Mouse (Mus musculus) lung, embryonic 14.5 days (tissue): ENCODE results near the gene Homer2. TPM values are rescaled to one million over a fixed set of nuclear protein-coding genes. Genes with fewer than 3 reads are reported as not detected.

Experiments used
- ATAC-seq: fragments of 200-750 bp; cut with Nextera tagmentation; 2 replicates; pipeline ENCODE4 v1.8.0; 2017; ENCODE audit warnings: mild to moderate bottlenecking, moderate TSS enrichment, moderate library complexity; ENCODE audit not compliant: insufficient read depth
- DNase-seq: peaks from one replicate; pipeline ENCODE4 v3.0.0-alpha.2; 2015
- H3K27ac ChIP-seq: fragments of 300-500 bp; sonication (generic); 2 replicates; pipeline ENCODE4 v1.5.1; 2014; ENCODE audit warnings: low read depth, mild to moderate bottlenecking, moderate library complexity
- H3K27me3 ChIP-seq: fragments of 300-500 bp; sonication (generic); 2 replicates; pipeline ENCODE4 v1.6.1; 2014; ENCODE audit warnings: low read length, control low read depth; ENCODE audit not compliant: insufficient read depth
- H3K36me3 ChIP-seq: fragments of 300-500 bp; sonication (generic); 2 replicates; pipeline ENCODE4 v1.6.1; 2014; ENCODE audit warnings: control low read depth; ENCODE audit not compliant: insufficient read depth
- H3K4me1 ChIP-seq: fragments of 300-500 bp; sonication (generic); 2 replicates; pipeline ENCODE4 v1.6.1; 2014; ENCODE audit warnings: antibody characterized with exemption, control low read depth; ENCODE audit not compliant: insufficient read depth
- H3K4me2 ChIP-seq: fragments of 300-500 bp; sonication (generic); 2 replicates; pipeline ENCODE4 v1.6.1; 2014; ENCODE audit warnings: mild to moderate bottlenecking
- H3K4me3 ChIP-seq: fragments of 300-500 bp; sonication (generic); 2 replicates; pipeline ENCODE4 v1.5.1; 2014; ENCODE audit warnings: low read depth, low read length
- H3K9ac ChIP-seq: fragments of 300-500 bp; sonication (generic); 2 replicates; pipeline ENCODE4 v1.6.1; 2014
- H3K9me3 ChIP-seq: fragments of 300-500 bp; sonication (generic); 2 replicates; pipeline ENCODE4 v1.6.1; 2016; ENCODE audit warnings: low read depth, low read length, control low read depth
- CTCF ChIP-seq: IDR thresholded peaks from 2 replicates; pipeline ENCODE4 v1.5.1; 2016; ENCODE audit warnings: antibody characterized with exemption, low read depth
- WGBS: fragments of 180-500 bp; shearing (Covaris S2); extraction: QIAGEN DNeasy Blood & Tissue Kit; methylation state at CpG from one replicate; pipeline ENCODE4 v1.1.7; 2014; 5-methylcytosine and 5-hydroxymethylcytosine counted together
- polyA plus RNA-seq: library from polyadenylated mRNA; unstranded; fragments of >200 nt; fragmentation: Nextera tagmentation; extraction: Ambion mirVana; gene quantifications from 2 replicates; pipeline ENCODE4 v1.2.1, GENCODE M21; 2014

Homer2 gene
- polyA plus RNA-seq, 1 experiment from 2014 or later = 38.2 TPM

DNA sequence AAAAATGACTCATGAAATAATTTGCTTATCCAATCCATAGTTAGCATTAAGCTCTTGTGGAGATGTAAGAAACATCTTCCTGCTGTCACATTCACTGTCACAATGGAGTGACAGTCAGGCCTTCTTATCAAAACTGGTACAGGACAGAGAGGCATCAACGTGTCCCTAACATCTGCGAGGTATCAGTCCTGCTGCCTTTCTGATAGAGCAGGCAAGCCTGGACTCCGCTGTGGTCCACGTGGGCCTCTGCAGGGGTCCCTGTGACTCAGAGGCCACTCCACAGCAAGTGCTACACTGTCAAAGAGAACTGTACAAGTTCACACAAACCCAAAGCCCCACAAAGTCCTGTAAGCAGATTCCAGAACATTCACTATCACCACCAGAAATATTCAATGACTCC lies 101.8 kb downstream of the Homer2 start:
- Histone ChIP-seq H3K4me1 (no peaks in the 10 kb centered on the region), H3K36me3 (0 out of 2 replicates have a peak, but pooled peaks cover 2% of the 10 kb centered on the region), H3K27ac (no peak overlapping the region), H3K9me3 (no peaks in the 10 kb centered on the region), H3K4me3 (no peak overlapping the region), H3K9ac (no peak overlapping the region), H3K4me2 (no peak overlapping the region), H3K27me3 (no peaks in the 10 kb centered on the region)
- DNase-seq (no peak), ATAC-seq (no peak)
- WGBS = 53% methylated on average over 4 of the region's 4 CpGs
- no peak for TF ChIP-seq CTCF

DNA sequence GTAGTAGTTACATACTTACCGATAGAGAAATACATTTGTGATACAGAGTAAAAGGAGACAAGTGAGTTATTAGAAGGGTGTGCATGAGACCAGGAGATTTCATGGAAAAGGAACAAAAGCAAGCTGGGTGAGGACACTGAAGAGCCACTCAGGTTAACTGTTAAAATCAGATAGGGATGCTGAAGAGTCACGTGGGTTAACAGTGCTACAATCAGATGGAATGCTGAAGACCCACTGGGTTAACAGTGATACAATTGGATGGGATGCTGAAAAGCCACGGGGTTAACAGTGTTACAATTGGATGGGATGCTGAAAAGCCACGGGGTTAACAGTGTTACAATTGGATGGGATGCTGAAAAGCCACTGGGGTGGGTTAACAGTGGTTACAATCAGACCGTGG lies 102.3 kb downstream of the Homer2 start:
- no peak overlapping the region for H3K27ac ChIP-seq
- H3K4me2 ChIP-seq = no peak overlapping the region
- H3K4me1 ChIP-seq = no peaks in the 10 kb centered on the region
- 73% methylated on average over 5 of the region's 5 CpGs for WGBS
- ATAC-seq (no peak), DNase-seq (no peak)
- no peak overlapping the region for H3K4me3 ChIP-seq
- H3K9me3 ChIP-seq = no peaks in the 10 kb centered on the region
- H3K36me3 ChIP-seq = no peaks in the 10 kb centered on the region
- TF ChIP-seq CTCF = no peak
- H3K27me3 ChIP-seq = no peaks in the 10 kb centered on the region
- H3K9ac ChIP-seq = no peak overlapping the region

DNA sequence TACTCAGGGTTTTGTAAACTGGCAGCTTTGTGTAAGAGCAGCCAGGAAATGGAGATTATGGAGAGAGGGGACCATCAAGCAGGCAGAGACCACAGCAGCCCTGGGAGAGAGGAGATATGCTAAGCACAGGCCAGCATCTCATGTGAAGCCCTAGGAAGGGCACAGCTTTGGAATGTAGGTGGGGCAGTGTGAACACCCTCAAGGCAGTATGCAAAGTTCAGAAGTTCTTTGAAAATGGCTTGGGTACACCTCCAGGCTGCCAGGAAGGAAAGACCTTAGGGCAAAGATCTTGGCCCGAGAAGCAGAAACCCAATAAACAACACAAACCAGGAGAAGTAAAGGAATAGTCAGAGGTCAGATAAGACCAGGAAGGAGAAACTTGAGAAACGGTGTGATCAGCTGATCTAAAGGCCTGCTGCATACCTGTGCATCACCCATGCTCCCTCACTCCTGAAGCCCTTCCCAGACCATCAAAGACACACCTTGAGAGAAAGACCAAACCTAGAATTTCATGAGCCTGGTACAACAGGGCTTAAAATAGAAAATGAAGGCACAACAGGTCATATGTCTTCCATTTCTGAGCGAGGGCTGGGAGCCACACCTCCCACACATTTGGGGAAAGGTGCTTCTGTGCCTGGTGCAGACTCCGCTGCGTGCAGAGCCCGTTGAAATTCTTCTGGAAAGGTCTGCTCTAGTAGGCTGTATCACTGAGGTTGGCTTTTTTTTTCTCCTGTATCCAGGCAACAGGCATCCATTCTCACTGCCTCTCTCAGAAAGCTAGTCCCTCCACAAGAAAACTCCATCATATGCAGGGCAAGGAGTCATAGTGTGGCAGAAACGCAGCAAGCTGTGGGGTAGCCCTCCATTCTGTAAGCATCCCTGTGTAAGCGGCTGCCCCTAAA lies 107.7 kb downstream of the Homer2 start:
- ATAC-seq = no peak
- no peaks in the 10 kb centered on the region for H3K27me3 ChIP-seq
- no peak for TF ChIP-seq CTCF
- H3K9me3 ChIP-seq = no peaks in the 10 kb centered on the region
- peaks cover 25% of the 10 kb centered on the region for H3K36me3 ChIP-seq
- H3K4me3 ChIP-seq = no peak overlapping the region
- WGBS = 50% methylated on average over 8 of the region's 8 CpGs
- H3K4me1 ChIP-seq = no peaks in the 10 kb centered on the region
- H3K27ac ChIP-seq = no peak overlapping the region
- H3K4me2 ChIP-seq = no peak overlapping the region
- no peak for DNase-seq
- H3K9ac ChIP-seq = no peak overlapping the region

DNA sequence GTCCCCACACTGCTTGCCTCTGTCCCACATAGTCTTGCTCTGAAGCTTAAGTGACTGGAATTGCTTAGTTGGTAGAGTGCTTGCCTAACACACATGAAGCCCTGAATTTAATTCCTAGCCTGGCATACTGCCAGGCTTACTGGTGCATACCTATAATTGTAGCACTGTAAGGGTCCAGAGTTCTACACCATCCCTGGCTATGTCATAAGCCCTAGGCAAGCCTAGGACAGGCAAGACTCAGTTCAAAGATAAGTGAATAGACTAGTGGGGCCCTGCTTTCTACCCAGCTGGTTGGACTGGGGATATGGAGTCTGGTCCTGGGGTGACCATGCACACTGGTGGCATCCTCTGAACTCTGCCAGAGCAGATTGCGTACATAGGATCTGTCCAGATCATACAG lies 109.7 kb downstream of the Homer2 start:
- no peak for ATAC-seq
- Histone ChIP-seq H3K9ac (no peak overlapping the region), H3K36me3 (peaks cover 44% of the 10 kb centered on the region), H3K27me3 (no peaks in the 10 kb centered on the region), H3K4me2 (no peak overlapping the region), H3K4me3 (no peak overlapping the region), H3K27ac (no peak overlapping the region), H3K4me1 (no peaks in the 10 kb centered on the region), H3K9me3 (no peaks in the 10 kb centered on the region)
- peak; percentile 21 for DNase-seq
- WGBS = 96% methylated on average over 1 of the region's 1 CpGs
- no peak for TF ChIP-seq CTCF

DNA sequence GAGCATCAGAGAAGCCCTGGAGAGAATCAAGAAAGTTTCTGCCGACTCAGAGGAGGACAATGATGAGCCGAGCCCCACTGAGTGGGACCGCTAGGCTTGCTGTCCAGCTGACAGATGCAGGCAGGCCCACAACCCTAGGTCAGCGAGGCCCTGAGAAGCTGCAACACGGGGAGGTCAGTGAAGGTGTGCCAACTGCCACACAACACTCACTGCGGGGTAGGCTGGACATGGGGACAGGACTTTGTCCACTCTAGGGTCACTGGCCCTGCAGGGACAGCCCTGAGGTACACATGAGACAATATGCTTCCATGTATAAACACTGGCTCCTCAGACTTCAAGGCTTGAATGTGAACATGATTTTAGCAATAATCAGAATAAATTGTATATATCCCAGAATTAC lies 111.2 kb downstream of the Homer2 start:
- no peak for DNase-seq
- H3K27ac ChIP-seq = no peak overlapping the region
- H3K9ac ChIP-seq = no peak overlapping the region
- no peaks in the 10 kb centered on the region for H3K27me3 ChIP-seq
- H3K36me3 ChIP-seq = peaks cover 58% of the 10 kb centered on the region
- H3K4me1 ChIP-seq = no peaks in the 10 kb centered on the region
- no peaks in the 10 kb centered on the region for H3K9me3 ChIP-seq
- TF ChIP-seq CTCF = no peak
- WGBS = 86% methylated on average over 6 of the region's 6 CpGs
- no peak for ATAC-seq
- no peak overlapping the region for H3K4me2 ChIP-seq
- no peak overlapping the region for H3K4me3 ChIP-seq

DNA sequence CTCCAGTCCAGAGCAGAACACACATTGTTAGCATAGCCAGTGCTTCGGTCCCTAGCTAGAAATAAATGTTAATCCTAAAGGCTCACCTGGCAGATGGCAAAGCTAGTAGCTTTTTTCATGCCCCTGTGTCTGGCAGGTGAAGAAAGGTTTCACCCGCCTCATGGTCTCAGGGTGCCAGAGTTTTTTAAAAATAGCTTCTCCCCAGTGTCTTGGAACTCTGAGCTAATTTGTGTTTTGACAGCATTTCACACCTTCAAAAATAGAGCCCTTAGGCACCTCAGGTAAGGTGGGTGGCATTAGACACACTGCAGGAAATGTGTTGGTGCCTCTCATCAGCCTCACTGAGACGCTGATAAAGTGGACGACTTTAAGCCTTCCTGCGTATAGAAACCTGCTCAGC lies 112.3 kb downstream of the Homer2 start:
- Histone ChIP-seq H3K9me3 (no peaks in the 10 kb centered on the region), H3K36me3 (peaks cover 58% of the 10 kb centered on the region), H3K4me2 (no peak overlapping the region), H3K27ac (no peak overlapping the region), H3K9ac (no peak overlapping the region), H3K4me1 (no peaks in the 10 kb centered on the region), H3K4me3 (no peak overlapping the region), H3K27me3 (no peaks in the 10 kb centered on the region)
- no peak for TF ChIP-seq CTCF
- ATAC-seq = no peak
- 66% methylated on average over 5 of the region's 5 CpGs for WGBS
- DNase-seq = no peak

DNA sequence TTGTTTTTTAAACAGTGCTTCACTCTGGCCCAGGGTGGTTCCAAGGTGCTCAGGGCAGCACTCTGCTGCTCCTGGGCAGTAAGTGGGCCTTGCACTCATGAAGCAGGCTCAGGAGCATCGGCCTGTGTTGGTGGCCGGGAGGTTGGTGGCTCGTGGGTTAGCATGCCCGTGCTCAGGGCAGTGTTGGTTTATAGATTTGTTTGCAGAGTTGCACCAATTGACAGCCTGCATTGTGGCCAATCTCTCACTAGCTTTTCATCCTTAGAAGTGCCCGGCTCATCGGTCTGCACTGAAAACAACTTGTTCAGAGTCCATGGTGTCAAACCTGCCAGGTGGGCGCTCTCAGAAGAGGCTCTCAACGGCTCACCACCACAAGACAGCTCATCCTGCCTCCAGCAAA lies 113.9 kb downstream of the Homer2 start:
- WGBS = 80% methylated on average over 8 of the region's 8 CpGs
- no peak for ATAC-seq
- DNase-seq = no peak
- Histone ChIP-seq H3K36me3 (peaks cover 60% of the 10 kb centered on the region), H3K27me3 (no peaks in the 10 kb centered on the region), H3K9ac (no peak overlapping the region), H3K4me1 (no peaks in the 10 kb centered on the region), H3K9me3 (no peaks in the 10 kb centered on the region), H3K4me3 (no peak overlapping the region), H3K4me2 (no peak overlapping the region), H3K27ac (no peak overlapping the region)
- TF ChIP-seq CTCF = no peak
